Mouse (Mus musculus): ENCODE measurements at regions not wholly inside any gene's neighbourhood (a gene's known extent, or its start where the extent isn't known, plus 50 kb on each side); places are given as distances from the start of the nearest gene placed in this dataset.
A peak's percentile ranks its signal among the peaks of the same experiment; 100 is the strongest.

GRCm38 (mm10) chr15:49812885-49813284, 4071.8 kb upstream of the Gm7489 start:
- Histone ChIP-seq H3K4me1 (replicated peaks) (no peaks in the 10 kb centered on the region), H3K9ac (replicated peaks) (no peak overlapping the region), H3K4me3 (replicated peaks) (no peak overlapping the region), H3K27ac (no peak overlapping the region), H3K9me3 (no peaks in the 10 kb centered on the region), H3K36me3 (no peaks in the 10 kb centered on the region), H3K4me2 (no peak overlapping the region), H3K27me3 (no peaks in the 10 kb centered on the region)
- WGBS, result 67% methylated on average over 5 of the region's 5 CpGs
- no peak for ATAC-seq (ENCODE audit: insufficient number of reproducible peaks, insufficient read depth, low FRiP score, low TSS enrichment, low read depth)

- 69% methylated on average over 1 of the region's 1 CpGs for WGBS
- Histone ChIP-seq H3K9ac (replicated peaks) (no peak overlapping the region), H3K36me3 (no peaks in the 10 kb centered on the region), H3K9me3 (no peaks in the 10 kb centered on the region), H3K4me2 (no peak overlapping the region), H3K27me3 (no peaks in the 10 kb centered on the region), H3K4me3 (replicated peaks) (no peak overlapping the region), H3K27ac (no peak overlapping the region), H3K4me1 (replicated peaks) (no peaks in the 10 kb centered on the region)
- no peak for ATAC-seq (ENCODE audit: insufficient number of reproducible peaks, insufficient read depth, low FRiP score, low TSS enrichment, low read depth)
These were observed 4024.4 kb upstream of the Gm7489 start for GRCm38 (mm10) chr15:49860331-49860730.

GRCm38 (mm10) chr15:49874555-49874954, 4010.2 kb upstream of the Gm7489 start:
- Histone ChIP-seq H3K4me1 (replicated peaks) (no peaks in the 10 kb centered on the region; the same call in 1 of the 2 replicates), H3K36me3 (no peaks in the 10 kb centered on the region), H3K27ac (peak overlapping the region; percentile 57; the same call in 1 of the 2 replicates), H3K27me3 (no peaks in the 10 kb centered on the region), H3K4me3 (replicated peaks) (no peak overlapping the region), H3K9me3 (no peaks in the 10 kb centered on the region), H3K9ac (replicated peaks) (no peak overlapping the region), H3K4me2 (peak overlapping the region; percentile 26; the same call in 1 of the 2 replicates)
- peak; percentile 37; the same call in 1 of the 2 replicates for ATAC-seq (ENCODE audit: insufficient number of reproducible peaks, insufficient read depth, low FRiP score, low TSS enrichment, low read depth)
- 18% methylated on average over 4 of the region's 4 CpGs for WGBS

- no peak for ATAC-seq (ENCODE audit: insufficient number of reproducible peaks, insufficient read depth, low FRiP score, low TSS enrichment, low read depth)
- no peak overlapping the region for H3K27ac ChIP-seq
- H3K27me3 ChIP-seq, result no peaks in the 10 kb centered on the region
- H3K9ac ChIP-seq (replicated peaks), result no peak overlapping the region
- H3K4me2 ChIP-seq, result no peak overlapping the region
- no peak overlapping the region for H3K4me3 ChIP-seq (replicated peaks)
- H3K9me3 ChIP-seq, result no peaks in the 10 kb centered on the region
- no peaks in the 10 kb centered on the region for H3K36me3 ChIP-seq
- no peaks in the 10 kb centered on the region for H3K4me1 ChIP-seq (replicated peaks)
These were observed 3998.8 kb upstream of the Gm7489 start for GRCm38 (mm10) chr15:49885947-49886346.

GRCm38 (mm10) chr15:49896045-49896444, 3988.7 kb upstream of the Gm7489 start:
- Histone ChIP-seq H3K36me3 (no peaks in the 10 kb centered on the region), H3K9ac (replicated peaks) (no peak overlapping the region), H3K4me1 (replicated peaks) (no peaks in the 10 kb centered on the region), H3K27ac (no peak overlapping the region), H3K27me3 (no peaks in the 10 kb centered on the region), H3K9me3 (no peaks in the 10 kb centered on the region), H3K4me2 (no peak overlapping the region), H3K4me3 (replicated peaks) (no peak overlapping the region)
- WGBS, result 80% methylated on average over 4 of the region's 4 CpGs
- no peak for ATAC-seq (ENCODE audit: insufficient number of reproducible peaks, insufficient read depth, low FRiP score, low TSS enrichment, low read depth)

- no peak overlapping the region for H3K9ac ChIP-seq (replicated peaks)
- no peak overlapping the region for H3K4me2 ChIP-seq
- no peak for ATAC-seq (ENCODE audit: insufficient number of reproducible peaks, insufficient read depth, low FRiP score, low TSS enrichment, low read depth)
- no peaks in the 10 kb centered on the region for H3K36me3 ChIP-seq
- no peak overlapping the region for H3K4me3 ChIP-seq (replicated peaks)
- no peaks in the 10 kb centered on the region for H3K27me3 ChIP-seq
- no peaks in the 10 kb centered on the region for H3K9me3 ChIP-seq
- 69% methylated on average over 3 of the region's 3 CpGs for WGBS
- H3K27ac ChIP-seq, result no peak overlapping the region
- no peaks in the 10 kb centered on the region for H3K4me1 ChIP-seq (replicated peaks)
These were observed 3985.9 kb upstream of the Gm7489 start for GRCm38 (mm10) chr15:49898783-49899182.

GRCm38 (mm10) chr15:49899782-49900181, 3984.9 kb upstream of the Gm7489 start:
- Histone ChIP-seq H3K27me3 (no peaks in the 10 kb centered on the region), H3K9me3 (no peaks in the 10 kb centered on the region), H3K36me3 (no peaks in the 10 kb centered on the region), H3K4me3 (replicated peaks) (no peak overlapping the region), H3K9ac (replicated peaks) (no peak overlapping the region), H3K4me1 (replicated peaks) (no peaks in the 10 kb centered on the region), H3K4me2 (no peak overlapping the region), H3K27ac (no peak overlapping the region)
- WGBS, result 80% methylated on average over 2 of the region's 2 CpGs
- no peak for ATAC-seq (ENCODE audit: insufficient number of reproducible peaks, insufficient read depth, low FRiP score, low TSS enrichment, low read depth)

Measured in limb, embryonic 12.5 days (tissue).